Mouse (Mus musculus) liver, embryonic 14.5 days (tissue): ENCODE data around the gene Prol1. TPM values are rescaled to one million over a fixed set of nuclear protein-coding genes. Genes with fewer than 3 reads are reported as not detected.

Experiments used
- ATAC-seq: fragments of 200-750 bp; cut with Nextera tagmentation; 2 replicates; pipeline ENCODE4 v1.8.0; 2017; ENCODE audit warnings: moderate number of reproducible peaks, mild to moderate bottlenecking, moderate library complexity; ENCODE audit not compliant: insufficient read depth
- DNase-seq, 3 experiments: peaks; one replicate each; pipeline ENCODE4 v3.0.0-alpha.2; 2012 to 2013; ENCODE audit warnings: low read depth in 3 of 3, low spot score in 3 of 3
- H3K27ac ChIP-seq: fragments of 300-500 bp; sonication (generic); 2 replicates; pipeline ENCODE4 v1.5.1; 2014; ENCODE audit warnings: moderate library complexity, mild to moderate bottlenecking, control low read depth, inconsistent platforms
- H3K27me3 ChIP-seq: fragments of 300-500 bp; sonication (generic); 2 replicates; pipeline ENCODE4 v1.6.1; 2014; ENCODE audit warnings: mild to moderate bottlenecking, low read length, moderate library complexity; ENCODE audit not compliant: control insufficient read depth, insufficient read depth
- H3K36me3 ChIP-seq: fragments of 300-500 bp; sonication (generic); replicated peaks from 2 replicates; pipeline ENCODE4 v1.6.1; 2014; ENCODE audit warnings: low read depth; ENCODE audit not compliant: control insufficient read depth, insufficient read depth
- H3K4me1 ChIP-seq, 2 experiments: fragments of 200-500 bp in 1 of 2; fragments of 300-500 bp in 1 of 2; sonication (generic) in 1 of 2; replicated peaks; 2 replicates each; pipeline ENCODE4 v1.6.1; 2012 to 2014; ENCODE audit warnings: antibody characterized with exemption in 1 of 2, inconsistent platforms in 1 of 2, low read length in 1 of 2; ENCODE audit not compliant: control insufficient read depth in 2 of 2, insufficient read depth in 2 of 2
- H3K4me2 ChIP-seq: fragments of 300-500 bp; sonication (generic); 2 replicates; pipeline ENCODE4 v1.6.1; 2014; ENCODE audit warnings: low read depth, mild to moderate bottlenecking, control low read depth, moderate library complexity
- H3K4me3 ChIP-seq, 2 experiments: fragments of 200-500 bp in 1 of 2; fragments of 300-500 bp in 1 of 2; sonication (generic) in 1 of 2; 2 replicates each; pipeline ENCODE4 v1.5.1; 2012 to 2014; ENCODE audit warnings: low read depth in 2 of 2, low read length in 2 of 2, mild to moderate bottlenecking in 2 of 2, control low read depth in 1 of 2, inconsistent platforms in 1 of 2, moderate library complexity in 1 of 2; ENCODE audit not compliant: insufficient read depth in 1 of 2
- H3K9ac ChIP-seq: fragments of 300-500 bp; sonication (generic); replicated peaks from 2 replicates; pipeline ENCODE4 v1.6.1; 2014; ENCODE audit warnings: mild to moderate bottlenecking, control low read depth, moderate library complexity
- H3K9me3 ChIP-seq: fragments of 300-500 bp; sonication (generic); 2 replicates; pipeline ENCODE4 v1.6.1; 2016; ENCODE audit warnings: low read length, mixed read lengths; ENCODE audit not compliant: control insufficient read depth
- CTCF ChIP-seq: IDR thresholded peaks from 2 replicates; pipeline ENCODE4 v1.5.1; 2016; ENCODE audit warnings: antibody characterized with exemption, low read depth, control low read depth
- EP300 ChIP-seq: IDR thresholded peaks from 2 replicates; pipeline ENCODE4 v1.6.1; 2016; ENCODE audit warnings: antibody characterized with exemption, low read depth
- WGBS: fragments of 180-500 bp; shearing (Covaris S2); extraction: QIAGEN DNeasy Blood & Tissue Kit; methylation state at CpG from one replicate; pipeline ENCODE4 v1.1.7; 2014; ENCODE audit not compliant: insufficient replicate concordance; 5-methylcytosine and 5-hydroxymethylcytosine counted together
- polyA plus RNA-seq, 2 experiments: library from polyadenylated mRNA; depleted of rRNA in 1 of 2; stranded (reverse) in 1 of 2; unstranded in 1 of 2; fragments of >200 nt; fragmentation: Nextera tagmentation in 1 of 2; extraction: Ambion mirVana in 1 of 2; gene quantifications; 2 replicates each; pipeline versions ENCODE4 v1.2.1 to v1.2.3; 2012 to 2014

The Prol1 gene
- polyA plus RNA-seq, 2 experiments, result not detected

DNA sequence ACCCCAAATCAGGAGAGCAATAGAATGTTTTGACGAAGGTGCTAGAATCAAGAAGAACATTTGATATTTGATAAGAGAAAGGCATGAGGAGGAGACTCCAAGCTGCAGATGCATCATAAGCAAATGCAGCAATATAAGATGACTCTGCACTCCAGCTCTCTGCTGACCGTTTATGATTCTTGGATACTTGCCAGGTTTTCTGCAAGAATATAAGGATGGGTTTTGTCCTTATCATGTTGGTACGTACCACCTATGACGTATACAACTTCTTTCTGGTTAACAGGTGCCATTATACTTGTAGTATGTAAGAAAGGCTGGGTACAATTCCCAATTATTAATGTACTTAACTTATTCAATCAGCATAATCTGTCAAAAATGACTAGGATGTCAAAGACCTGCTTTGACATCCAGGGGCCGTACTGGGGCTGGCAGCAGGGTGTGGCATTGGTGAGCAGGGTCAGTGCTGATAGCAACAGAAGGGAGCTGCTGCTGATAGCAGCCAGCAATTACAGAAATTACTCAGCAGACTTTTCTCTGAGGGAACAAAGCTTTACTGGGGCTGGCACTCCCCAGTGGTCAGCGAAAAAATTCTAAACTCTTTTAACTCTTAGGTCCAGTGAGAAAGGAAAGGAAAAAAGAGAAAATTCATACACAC lies 53.6 kb downstream of the Prol1 start:
- Histone ChIP-seq H3K27ac (no peak overlapping the region), H3K36me3 (no peaks in the 10 kb centered on the region), H3K4me2 (no peak overlapping the region), H3K27me3 (no peaks in the 10 kb centered on the region), H3K9me3 (no peaks in the 10 kb centered on the region), H3K4me3 (no peak overlapping the region), H3K9ac (no peak overlapping the region), H3K4me1 (no peaks in the 10 kb centered on the region)
- DNase-seq (no peak), ATAC-seq (peak; percentile 62; the same call in 1 of the 2 replicates)
- 49% methylated on average over 6 of the region's 6 CpGs for WGBS
- TF ChIP-seq EP300 (no peak), CTCF (no peak)

DNA sequence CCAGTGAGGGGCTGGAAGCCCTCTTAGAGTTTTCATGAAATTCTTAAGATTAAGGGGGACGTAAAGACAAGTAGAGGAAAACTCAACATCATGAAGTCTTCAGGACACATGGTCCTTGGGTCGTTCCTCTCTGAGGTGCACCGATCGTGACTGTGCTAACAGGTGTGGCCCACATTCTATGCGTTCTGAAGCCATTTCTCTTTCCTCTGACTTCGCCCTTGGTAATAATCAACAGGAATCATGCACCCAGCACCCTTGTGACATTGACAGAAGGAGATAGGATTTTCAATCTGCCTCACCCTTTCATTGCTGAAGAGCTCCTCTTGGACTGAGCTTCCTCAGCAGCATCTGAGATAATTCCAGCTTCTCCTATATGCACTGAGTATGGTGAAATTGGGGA lies 55.5 kb downstream of the Prol1 start:
- H3K4me2 ChIP-seq, result no peak overlapping the region
- no peak for ATAC-seq
- no peaks in the 10 kb centered on the region for H3K9me3 ChIP-seq
- H3K36me3 ChIP-seq, result no peaks in the 10 kb centered on the region
- WGBS, result 58% methylated on average over 6 of the region's 6 CpGs
- no peaks in the 10 kb centered on the region for H3K27me3 ChIP-seq
- no peak overlapping the region for H3K9ac ChIP-seq
- H3K4me1 ChIP-seq, result no peaks in the 10 kb centered on the region
- H3K27ac ChIP-seq, result no peak overlapping the region
- TF ChIP-seq EP300, result no peak
- TF ChIP-seq CTCF, result no peak
- H3K4me3 ChIP-seq, result no peak overlapping the region
- no peak for DNase-seq

- Histone ChIP-seq H3K36me3 (no peaks in the 10 kb centered on the region), H3K9ac (no peak within 1 kb of the TSS), H3K4me2 (no peak within 1 kb of the TSS), H3K4me3 (no peak within 1 kb of the TSS), H3K9me3 (no peaks in the 10 kb centered on the region), H3K27me3 (no peaks in the 10 kb centered on the region), H3K4me1 (no peaks in the 10 kb centered on the region), H3K27ac (no peak within 1 kb of the TSS)
- ATAC-seq (no peak), DNase-seq (no peak)
- WGBS, result 57% methylated on average over 4 of the region's 4 CpGs
- TF ChIP-seq EP300 (no peak), CTCF (no peak)
Observed at GRCm38 (mm10) chr5:88375808-88376207, 58.7 kb downstream of the Prol1 start, which contains the start of gene Amtn. Gene Amtn (plus strand): TSS chr5:88376108.

Other genes starting within 250 kb of the Prol1 start
- gene Smr2, start 230.8 kb upstream of the Prol1 start, polyA plus RNA-seq (2012; rRNA removed), result not detected in 2 replicates
- not detected in 2 replicates for gene Smr2, start 230.8 kb upstream of the Prol1 start, polyA plus RNA-seq (2014; fragmentation: Nextera tagmentation; extraction: Ambion mirVana)
- not detected in 2 replicates for gene Gm11116, start 205.8 kb upstream of the Prol1 start, polyA plus RNA-seq (2012; rRNA removed)
- not detected in 2 replicates for gene Gm11116, start 205.8 kb upstream of the Prol1 start, polyA plus RNA-seq (2014; fragmentation: Nextera tagmentation; extraction: Ambion mirVana)
- gene Gm11115, start 163.2 kb upstream of the Prol1 start, polyA plus RNA-seq (2012; rRNA removed), result not detected in 2 replicates
- gene Gm11115, start 163.2 kb upstream of the Prol1 start, polyA plus RNA-seq (2014; fragmentation: Nextera tagmentation; extraction: Ambion mirVana), result not detected in 2 replicates
- gene Gm7714, start 48.4 kb upstream of the Prol1 start, polyA plus RNA-seq (2012; rRNA removed), result not detected in 2 replicates
- not detected in 2 replicates for gene Gm7714, start 48.4 kb upstream of the Prol1 start, polyA plus RNA-seq (2014; fragmentation: Nextera tagmentation; extraction: Ambion mirVana)
- 0.08 TPM in 1 of 2 replicates, not detected in the other for gene Amtn, start 58.8 kb downstream of the Prol1 start, polyA plus RNA-seq (2012; rRNA removed)
- not detected in 2 replicates for gene Amtn, start 58.8 kb downstream of the Prol1 start, polyA plus RNA-seq (2014; fragmentation: Nextera tagmentation; extraction: Ambion mirVana)
- not detected in 2 replicates for gene Ambn, start 138.7 kb downstream of the Prol1 start, polyA plus RNA-seq (2012; rRNA removed)
- not detected in 2 replicates for gene Ambn, start 138.7 kb downstream of the Prol1 start, polyA plus RNA-seq (2014; fragmentation: Nextera tagmentation; extraction: Ambion mirVana)
- not detected in 2 replicates for gene Enam, start 170.7 kb downstream of the Prol1 start, polyA plus RNA-seq (2012; rRNA removed)
- not detected in 2 replicates for gene Enam, start 170.7 kb downstream of the Prol1 start, polyA plus RNA-seq (2014; fragmentation: Nextera tagmentation; extraction: Ambion mirVana)
- 0.11 TPM in 1 of 2 replicates, not detected in the other for gene Jchain, start 210.6 kb downstream of the Prol1 start, polyA plus RNA-seq (2012; rRNA removed)
- not detected in 2 replicates for gene Jchain, start 210.6 kb downstream of the Prol1 start, polyA plus RNA-seq (2014; fragmentation: Nextera tagmentation; extraction: Ambion mirVana)
- gene Utp3, start 237.2 kb downstream of the Prol1 start, polyA plus RNA-seq (2012; rRNA removed), result 10.1 and 24.6 TPM in 2 replicates
- 25.5 and 27.2 TPM in 2 replicates for gene Utp3, start 237.2 kb downstream of the Prol1 start, polyA plus RNA-seq (2014; fragmentation: Nextera tagmentation; extraction: Ambion mirVana)
- gene Rufy3, start 247.7 kb downstream of the Prol1 start, polyA plus RNA-seq (2012; rRNA removed), result 2.8 and 4.1 TPM in 2 replicates
- 2.9 and 3.5 TPM in 2 replicates for gene Rufy3, start 247.7 kb downstream of the Prol1 start, polyA plus RNA-seq (2014; fragmentation: Nextera tagmentation; extraction: Ambion mirVana)